Mouse (Mus musculus) midbrain, embryonic 16.5 days (tissue): ENCODE results near the gene Myo1e. TPM values are rescaled to one million over a fixed set of nuclear protein-coding genes. Genes with fewer than 3 reads are reported as not detected.
A peak's percentile ranks its signal among the peaks of the same experiment; 100 is the strongest.

ENCODE experiments used
- ATAC-seq: fragments of 200-750 bp; cut with Nextera tagmentation; 2 replicates; pipeline ENCODE4 v1.8.0; 2017; ENCODE audit warnings: moderate TSS enrichment
- H3K27ac ChIP-seq: fragments of 300-500 bp; sonication (generic); 2 replicates; pipeline ENCODE4 v1.5.1; 2014; ENCODE audit warnings: mild to moderate bottlenecking, low read length, mixed read lengths
- H3K27me3 ChIP-seq: fragments of 300-500 bp; sonication (generic); 2 replicates; pipeline ENCODE4 v1.6.1; 2014; ENCODE audit warnings: low read depth, low read length, mixed read lengths; ENCODE audit not compliant: control insufficient read depth, insufficient read depth
- H3K36me3 ChIP-seq: fragments of 300-500 bp; sonication (generic); 2 replicates; pipeline ENCODE4 v1.6.1; 2014; ENCODE audit warnings: mild to moderate bottlenecking, low read length, moderate library complexity, mixed read lengths; ENCODE audit not compliant: control insufficient read depth, insufficient read depth
- H3K4me1 ChIP-seq: fragments of 300-500 bp; sonication (generic); 2 replicates; pipeline ENCODE4 v1.6.1; 2014; ENCODE audit warnings: mild to moderate bottlenecking, low read length, mixed read lengths; ENCODE audit not compliant: control insufficient read depth, insufficient read depth
- H3K4me2 ChIP-seq: fragments of 300-500 bp; sonication (generic); 2 replicates; pipeline ENCODE4 v1.6.1; 2014; ENCODE audit warnings: mild to moderate bottlenecking, low read length, mixed read lengths
- H3K4me3 ChIP-seq: fragments of 300-500 bp; sonication (generic); 2 replicates; pipeline ENCODE4 v1.5.1; 2014; ENCODE audit warnings: low read depth, mild to moderate bottlenecking, low read length, moderate library complexity, mixed read lengths
- H3K9ac ChIP-seq: fragments of 300-500 bp; sonication (generic); 2 replicates; pipeline ENCODE4 v1.6.1; 2014; ENCODE audit warnings: low read depth, low read length, mixed read lengths
- H3K9me3 ChIP-seq: fragments of 300-500 bp; sonication (generic); replicated peaks from 2 replicates; pipeline ENCODE4 v1.6.1; 2014; ENCODE audit warnings: mild to moderate bottlenecking, low read length, mixed read lengths; ENCODE audit not compliant: control insufficient read depth, poor library complexity, severe bottlenecking
- WGBS: fragments of 180-500 bp; shearing (Covaris S2); extraction: QIAGEN DNeasy Blood & Tissue Kit; methylation state at CpG from one replicate; pipeline ENCODE4 v1.1.7; 2014; 5-methylcytosine and 5-hydroxymethylcytosine counted together
- polyA plus RNA-seq: library from polyadenylated mRNA; unstranded; fragments of >200 nt; fragmentation: Nextera tagmentation; extraction: Ambion mirVana; gene quantifications from 2 replicates; pipeline ENCODE4 v1.2.1, GENCODE M21; 2015

Gene Myo1e
- polyA plus RNA-seq, 1 experiment from 2014 or later, result 6.5 TPM

- H3K27ac ChIP-seq, result no peak overlapping the region
- no peaks in the 10 kb centered on the region for H3K4me1 ChIP-seq
- no peak overlapping the region for H3K9ac ChIP-seq
- no peak overlapping the region for H3K4me3 ChIP-seq
- ATAC-seq, result no peak
- no peak overlapping the region for H3K4me2 ChIP-seq
- H3K36me3 ChIP-seq, result 0 out of 2 replicates have a peak, but pooled peaks cover 5% of the 10 kb centered on the region
- WGBS, result 88% methylated on average over 3 of the region's 3 CpGs
- H3K27me3 ChIP-seq, result no peaks in the 10 kb centered on the region
- no peaks in the 10 kb centered on the region for H3K9me3 ChIP-seq
Measured at GRCm38 (mm10) chr9:70406596-70406995, 199.4 kb downstream of the Myo1e start.

GRCm38 (mm10) chr9:70408791-70409190 is 201.6 kb downstream of the Myo1e start:
- Histone ChIP-seq H3K27ac (no peak overlapping the region), H3K36me3 (0 out of 2 replicates have a peak, but pooled peaks cover 5% of the 10 kb centered on the region), H3K4me1 (no peaks in the 10 kb centered on the region), H3K9me3 (no peaks in the 10 kb centered on the region), H3K4me2 (no peak overlapping the region), H3K9ac (no peak overlapping the region), H3K4me3 (no peak overlapping the region), H3K27me3 (no peaks in the 10 kb centered on the region)
- no peak for ATAC-seq
- 97% methylated on average over 3 of the region's 3 CpGs for WGBS

GRCm38 (mm10) chr9:70409743-70410142 is 202.6 kb downstream of the Myo1e start:
- WGBS, result 96% methylated on average over 8 of the region's 8 CpGs
- 0 out of 2 replicates have a peak, but pooled peaks cover 5% of the 10 kb centered on the region for H3K36me3 ChIP-seq

GRCm38 (mm10) chr9:70410668-70411067 is 203.5 kb downstream of the Myo1e start:
- 0 out of 2 replicates have a peak, but pooled peaks cover 5% of the 10 kb centered on the region for H3K36me3 ChIP-seq
- WGBS, result 83% methylated on average over 11 of the region's 11 CpGs
- no peak overlapping the region for H3K27ac ChIP-seq
- ATAC-seq, result no peak
- H3K9me3 ChIP-seq, result no peaks in the 10 kb centered on the region
- no peak overlapping the region for H3K4me2 ChIP-seq
- H3K9ac ChIP-seq, result no peak overlapping the region
- H3K27me3 ChIP-seq, result no peaks in the 10 kb centered on the region
- H3K4me1 ChIP-seq, result no peaks in the 10 kb centered on the region
- H3K4me3 ChIP-seq, result no peak overlapping the region

More at GRCm38 (mm10) chr9:70409743-70410142, 202.6 kb downstream of the Myo1e start:
- Histone ChIP-seq H3K27me3 (no peaks in the 10 kb centered on the region), H3K27ac (no peak overlapping the region), H3K9me3 (no peaks in the 10 kb centered on the region), H3K4me3 (no peak overlapping the region), H3K4me1 (no peaks in the 10 kb centered on the region), H3K9ac (no peak overlapping the region), H3K4me2 (no peak overlapping the region)
- ATAC-seq, result no peak

- H3K9ac ChIP-seq, result no peak overlapping the region
- H3K9me3 ChIP-seq, result no peaks in the 10 kb centered on the region
- no peak overlapping the region for H3K4me2 ChIP-seq
- ATAC-seq, result no peak
- 93% methylated on average over 7 of the region's 7 CpGs for WGBS
- H3K27ac ChIP-seq, result no peak overlapping the region
- H3K4me3 ChIP-seq, result no peak overlapping the region
- H3K36me3 ChIP-seq, result 0 out of 2 replicates have a peak, but pooled peaks cover 3% of the 10 kb centered on the region
- H3K27me3 ChIP-seq, result no peaks in the 10 kb centered on the region
- H3K4me1 ChIP-seq, result no peaks in the 10 kb centered on the region
Measured at GRCm38 (mm10) chr9:70413038-70413437, 205.9 kb downstream of the Myo1e start.

GRCm38 (mm10) chr9:70416412-70416811 is 209.3 kb downstream of the Myo1e start:
- 90% methylated on average over 3 of the region's 3 CpGs for WGBS
- no peak overlapping the region for H3K4me2 ChIP-seq
- ATAC-seq, result no peak
- no peaks in the 10 kb centered on the region for H3K36me3 ChIP-seq
- no peaks in the 10 kb centered on the region for H3K27me3 ChIP-seq
- no peak overlapping the region for H3K9ac ChIP-seq
- no peak overlapping the region for H3K27ac ChIP-seq
- no peaks in the 10 kb centered on the region for H3K9me3 ChIP-seq
- no peak overlapping the region for H3K4me3 ChIP-seq
- H3K4me1 ChIP-seq, result peaks cover 4% of the 10 kb centered on the region

- 3% methylated on average over 45 of the region's 45 CpGs for WGBS
- peak; percentile 98 for ATAC-seq
- H3K27ac ChIP-seq, result no peak within 1 kb of the TSS
Measured at GRCm38 (mm10) chr9:70421257-70422056, 214.3 kb downstream of the Myo1e start, which contains the start of gene Ccnb2. Ccnb2 (minus strand) TSS chr9:70421547.

GRCm38 (mm10) chr9:70422661-70423060 is 215.5 kb downstream of the Myo1e start:
- 94% methylated on average over 2 of the region's 2 CpGs for WGBS
- Histone ChIP-seq H3K27ac (no peak overlapping the region), H3K27me3 (no peaks in the 10 kb centered on the region), H3K9ac (no peak overlapping the region), H3K36me3 (0 out of 2 replicates have a peak, but pooled peaks cover 2% of the 10 kb centered on the region), H3K4me3 (no peak overlapping the region), H3K4me1 (peaks cover 9% of the 10 kb centered on the region), H3K4me2 (no peak overlapping the region), H3K9me3 (no peaks in the 10 kb centered on the region)
- ATAC-seq, result no peak

More at GRCm38 (mm10) chr9:70421257-70422056, 214.3 kb downstream of the Myo1e start, which contains the start of gene Ccnb2:
- peaks cover 9% of the 10 kb centered on the region for H3K4me1 ChIP-seq
- no peaks in the 10 kb centered on the region for H3K9me3 ChIP-seq
- H3K9ac ChIP-seq, result 0 out of 2 replicates have a peak within 1 kb of the TSS, but pooled peaks have one; percentile 34
- 0 out of 2 replicates have a peak, but pooled peaks cover 2% of the 10 kb centered on the region for H3K36me3 ChIP-seq
- peak within 1 kb of the TSS; percentile 46 for H3K4me3 ChIP-seq
- H3K4me2 ChIP-seq, result peak within 1 kb of the TSS; percentile 99
- no peaks in the 10 kb centered on the region for H3K27me3 ChIP-seq

GRCm38 (mm10) chr9:70439959-70440358 is 232.8 kb downstream of the Myo1e start:
- no peak overlapping the region for H3K4me3 ChIP-seq
- WGBS, result 97% methylated on average over 4 of the region's 4 CpGs
- H3K9me3 ChIP-seq, result no peaks in the 10 kb centered on the region
- no peak for ATAC-seq
- H3K36me3 ChIP-seq, result peaks cover 26% of the 10 kb centered on the region
- H3K27me3 ChIP-seq, result no peaks in the 10 kb centered on the region
- no peaks in the 10 kb centered on the region for H3K4me1 ChIP-seq
- H3K27ac ChIP-seq, result no peak overlapping the region
- H3K4me2 ChIP-seq, result no peak overlapping the region
- H3K9ac ChIP-seq, result no peak overlapping the region
